Mouse (Mus musculus) stomach, postnatal 0 days (tissue): ENCODE results near the gene Foxn3.

ENCODE experiments used
- CTCF ChIP-seq: IDR thresholded peaks from 2 replicates; pipeline ENCODE4 v1.5.1; 2016; ENCODE audit warnings: antibody characterized with exemption, low read depth, mild to moderate bottlenecking, moderate library complexity
- EP300 ChIP-seq: optimal IDR thresholded peaks from 2 replicates; pipeline ENCODE3; 2016; ENCODE audit warnings: antibody characterized with exemption

DNA sequence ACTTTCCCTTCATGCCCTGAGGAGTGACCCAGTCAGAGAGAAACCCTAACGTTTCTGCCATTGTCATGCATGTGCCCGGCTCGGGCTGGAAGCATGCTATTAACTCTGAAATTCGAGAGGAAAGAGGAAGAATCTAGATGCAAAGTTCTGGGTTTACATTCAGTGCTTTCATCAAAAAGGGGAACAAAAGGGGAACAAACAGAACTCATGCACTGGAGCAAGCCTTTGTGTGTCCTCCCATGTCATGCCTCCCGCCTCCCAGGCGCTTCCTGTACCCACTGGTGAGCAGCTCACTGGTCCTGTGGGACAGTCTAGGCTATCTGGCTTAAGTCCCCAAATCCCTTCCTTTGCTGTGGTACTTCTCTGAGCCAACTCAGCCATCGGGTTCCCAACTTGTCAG lies 299.0 kb downstream of the Foxn3 start:
- TF ChIP-seq CTCF = no peak
- TF ChIP-seq EP300 = no peak
